Mouse (Mus musculus) liver, embryonic 11.5 days (tissue): ENCODE results near the gene Cacna1g. TPM values are rescaled to one million over a fixed set of nuclear protein-coding genes. Genes with fewer than 3 reads are reported as not detected.
A peak's percentile ranks its signal among the peaks of the same experiment; 100 is the strongest.

ENCODE experiments used
- ATAC-seq: fragments of 200-750 bp; cut with Nextera tagmentation; replicated peaks from 2 replicates; pipeline ENCODE4 v1.8.0; 2017; ENCODE audit warnings: moderate number of reproducible peaks, mild to moderate bottlenecking, moderate TSS enrichment, moderate library complexity; ENCODE audit not compliant: low FRiP score
- DNase-seq: peaks from one replicate; pipeline ENCODE4 v3.0.0-alpha.2; 2017; ENCODE audit warnings: low spot score
- H3K27ac ChIP-seq: fragments of 300-500 bp; sonication (generic); 2 replicates; pipeline ENCODE4 v1.5.1; 2014; ENCODE audit warnings: mild to moderate bottlenecking, low read depth, low read length, control low read depth
- H3K27me3 ChIP-seq: fragments of 300-500 bp; sonication (generic); replicated peaks from 2 replicates; pipeline ENCODE4 v1.6.1; 2014; ENCODE audit warnings: low read length, mixed read lengths; ENCODE audit not compliant: control insufficient read depth, insufficient read depth
- H3K36me3 ChIP-seq: fragments of 300-500 bp; sonication (generic); 2 replicates; pipeline ENCODE4 v1.6.1; 2014; ENCODE audit warnings: mild to moderate bottlenecking, low read length, moderate library complexity, mixed read lengths; ENCODE audit not compliant: control insufficient read depth, insufficient read depth
- H3K4me1 ChIP-seq: fragments of 300-500 bp; sonication (generic); replicated peaks from 2 replicates; pipeline ENCODE4 v1.6.1; 2014; ENCODE audit warnings: low read length, mixed read lengths; ENCODE audit not compliant: control insufficient read depth, insufficient read depth
- H3K4me2 ChIP-seq: fragments of 300-500 bp; sonication (generic); 2 replicates; pipeline ENCODE4 v1.6.1; 2014; ENCODE audit warnings: mild to moderate bottlenecking, control low read depth, moderate library complexity
- H3K4me3 ChIP-seq: fragments of 300-500 bp; sonication (generic); 2 replicates; pipeline ENCODE4 v1.5.1; 2014; ENCODE audit warnings: low read depth, low read length, control low read depth
- H3K9ac ChIP-seq: fragments of 300-500 bp; sonication (generic); 2 replicates; pipeline ENCODE4 v1.6.1; 2014; ENCODE audit warnings: low read depth, low read length, control low read depth
- H3K9me3 ChIP-seq: fragments of 300-500 bp; sonication (generic); 2 replicates; pipeline ENCODE4 v1.6.1; 2016; ENCODE audit warnings: low read length, inconsistent platforms, mixed read lengths; ENCODE audit not compliant: control insufficient read depth
- WGBS: fragments of 180-500 bp; shearing (Covaris S2); extraction: QIAGEN DNeasy Blood & Tissue Kit; methylation state at CpG from one replicate; pipeline ENCODE4 v1.1.7; 2014; 5-methylcytosine and 5-hydroxymethylcytosine counted together
- polyA plus RNA-seq: library from polyadenylated mRNA; unstranded; fragments of >200 nt; fragmentation: Nextera tagmentation; extraction: Ambion mirVana; gene quantifications from 2 replicates; pipeline ENCODE4 v1.2.1, GENCODE M21; 2014

Gene Cacna1g
- polyA plus RNA-seq, 1 experiment from 2014 or later: 2.7 TPM

- Histone ChIP-seq H3K4me3 (no peak overlapping the region), H3K27ac (no peak overlapping the region), H3K9ac (no peak overlapping the region), H3K4me1 (peaks cover 3% of the 10 kb centered on the region), H3K27me3 (peaks cover 9% of the 10 kb centered on the region; the same call in 1 of the 2 replicates), H3K4me2 (no peak overlapping the region), H3K9me3 (no peaks in the 10 kb centered on the region), H3K36me3 (no peaks in the 10 kb centered on the region)
- no peak for ATAC-seq
- no peak for DNase-seq
- WGBS: 87% methylated on average over 11 of the region's 11 CpGs
Observed at GRCm38 (mm10) chr11:94461856-94462255, 12.1 kb downstream of the Cacna1g start.

- Histone ChIP-seq H3K9me3 (no peaks in the 10 kb centered on the region), H3K27ac (no peak overlapping the region), H3K4me2 (no peak overlapping the region), H3K36me3 (no peaks in the 10 kb centered on the region), H3K27me3 (peaks cover 14% of the 10 kb centered on the region; the same call in 1 of the 2 replicates), H3K4me1 (peaks cover 9% of the 10 kb centered on the region), H3K9ac (no peak overlapping the region), H3K4me3 (no peak overlapping the region)
- ATAC-seq (no peak), DNase-seq (no peak)
- 68% methylated on average over 15 of the region's 15 CpGs for WGBS
Observed at GRCm38 (mm10) chr11:94457001-94457400, 17.0 kb downstream of the Cacna1g start.

- peaks cover 9% of the 10 kb centered on the region for H3K4me1 ChIP-seq
- no peak for DNase-seq
- no peaks in the 10 kb centered on the region for H3K36me3 ChIP-seq
- no peaks in the 10 kb centered on the region for H3K9me3 ChIP-seq
- 0 out of 2 replicates have a peak overlapping the region, but pooled peaks have one; percentile 7 for H3K4me3 ChIP-seq
- peaks cover 14% of the 10 kb centered on the region; the same call in 1 of the 2 replicates for H3K27me3 ChIP-seq
- H3K4me2 ChIP-seq: peak overlapping the region; percentile 54
- H3K9ac ChIP-seq: peak overlapping the region; percentile 46; the same call in 1 of the 2 replicates
- H3K27ac ChIP-seq: peak overlapping the region; percentile 74
- WGBS: 59% methylated on average over 3 of the region's 3 CpGs
- ATAC-seq: peak; percentile 94
Observed at GRCm38 (mm10) chr11:94456347-94456746, 17.7 kb downstream of the Cacna1g start.

- 70% methylated on average over 10 of the region's 10 CpGs for WGBS
- Histone ChIP-seq H3K4me3 (no peak overlapping the region), H3K4me2 (peak overlapping the region; percentile 54), H3K9ac (no peak overlapping the region), H3K4me1 (peaks cover 9% of the 10 kb centered on the region), H3K27me3 (peaks cover 14% of the 10 kb centered on the region; the same call in 1 of the 2 replicates), H3K36me3 (no peaks in the 10 kb centered on the region), H3K27ac (0 out of 2 replicates have a peak overlapping the region, but pooled peaks have one; percentile 74), H3K9me3 (no peaks in the 10 kb centered on the region)
- no peak for DNase-seq
- ATAC-seq: peak; percentile 10; the same call in 1 of the 2 replicates
Observed at GRCm38 (mm10) chr11:94455161-94455820, 18.7 kb downstream of the Cacna1g start.

- H3K4me2 ChIP-seq: no peak overlapping the region
- no peak for ATAC-seq
- no peak overlapping the region for H3K4me3 ChIP-seq
Observed at GRCm38 (mm10) chr11:94454756-94455155, 19.2 kb downstream of the Cacna1g start.

GRCm38 (mm10) chr11:94451091-94451773 lies 22.8 kb downstream of the Cacna1g start:
- DNase-seq: no peak
- Histone ChIP-seq H3K27ac (no peak overlapping the region), H3K4me1 (peaks cover 2% of the 10 kb centered on the region; the same call in 1 of the 2 replicates), H3K4me3 (no peak overlapping the region), H3K9me3 (no peaks in the 10 kb centered on the region), H3K4me2 (no peak overlapping the region), H3K36me3 (no peaks in the 10 kb centered on the region), H3K27me3 (peaks cover 6% of the 10 kb centered on the region; the same call in 1 of the 2 replicates), H3K9ac (no peak overlapping the region)
- 48% methylated on average over 12 of the region's 12 CpGs for WGBS
- ATAC-seq: no peak

More at GRCm38 (mm10) chr11:94454756-94455155, 19.2 kb downstream of the Cacna1g start:
- H3K9ac ChIP-seq: no peak overlapping the region
- no peak overlapping the region for H3K27ac ChIP-seq
- peaks cover 14% of the 10 kb centered on the region; the same call in 1 of the 2 replicates for H3K27me3 ChIP-seq
- peaks cover 9% of the 10 kb centered on the region for H3K4me1 ChIP-seq
- H3K9me3 ChIP-seq: no peaks in the 10 kb centered on the region
- DNase-seq: no peak
- no peaks in the 10 kb centered on the region for H3K36me3 ChIP-seq
- WGBS: 65% methylated on average over 5 of the region's 5 CpGs

GRCm38 (mm10) chr11:94449886-94450285 lies 24.1 kb downstream of the Cacna1g start:
- H3K4me1 ChIP-seq: no peaks in the 10 kb centered on the region
- ATAC-seq: no peak

GRCm38 (mm10) chr11:94449239-94449638 lies 24.8 kb downstream of the Cacna1g start:
- Histone ChIP-seq H3K9ac (no peak overlapping the region), H3K27ac (no peak overlapping the region)

More at GRCm38 (mm10) chr11:94449886-94450285, 24.1 kb downstream of the Cacna1g start:
- peaks cover 9% of the 10 kb centered on the region; the same call in 1 of the 2 replicates for H3K27me3 ChIP-seq
- 55% methylated on average over 5 of the region's 5 CpGs for WGBS
- H3K4me2 ChIP-seq: no peak overlapping the region
- no peak overlapping the region for H3K9ac ChIP-seq
- no peak overlapping the region for H3K4me3 ChIP-seq
- H3K27ac ChIP-seq: no peak overlapping the region
- DNase-seq: no peak
- H3K9me3 ChIP-seq: no peaks in the 10 kb centered on the region
- no peaks in the 10 kb centered on the region for H3K36me3 ChIP-seq

More at GRCm38 (mm10) chr11:94449239-94449638, 24.8 kb downstream of the Cacna1g start:
- no peaks in the 10 kb centered on the region for H3K4me1 ChIP-seq
- peaks cover 4% of the 10 kb centered on the region; the same call in 1 of the 2 replicates for H3K27me3 ChIP-seq
- H3K4me3 ChIP-seq: no peak overlapping the region
- no peak overlapping the region for H3K4me2 ChIP-seq
- no peaks in the 10 kb centered on the region for H3K36me3 ChIP-seq
- ATAC-seq: no peak
- 55% methylated on average over 8 of the region's 8 CpGs for WGBS
- DNase-seq: no peak
- H3K9me3 ChIP-seq: no peaks in the 10 kb centered on the region
